Mouse (Mus musculus) mesoderm, embryonic 11.5 days (tissue): ENCODE data around the gene Fam83f.
"Not testable (repeated sequence)": the region's sequence is repeated elsewhere in the genome, so short reads cannot be mapped to it uniquely, and the experiment has no call there.

ENCODE experiments used
- DNase-seq: peaks from one replicate; pipeline ENCODE4 v3.0.0-alpha.2; 2012; ENCODE audit warnings: low read depth, low spot score

The Fam83f gene

DNA sequence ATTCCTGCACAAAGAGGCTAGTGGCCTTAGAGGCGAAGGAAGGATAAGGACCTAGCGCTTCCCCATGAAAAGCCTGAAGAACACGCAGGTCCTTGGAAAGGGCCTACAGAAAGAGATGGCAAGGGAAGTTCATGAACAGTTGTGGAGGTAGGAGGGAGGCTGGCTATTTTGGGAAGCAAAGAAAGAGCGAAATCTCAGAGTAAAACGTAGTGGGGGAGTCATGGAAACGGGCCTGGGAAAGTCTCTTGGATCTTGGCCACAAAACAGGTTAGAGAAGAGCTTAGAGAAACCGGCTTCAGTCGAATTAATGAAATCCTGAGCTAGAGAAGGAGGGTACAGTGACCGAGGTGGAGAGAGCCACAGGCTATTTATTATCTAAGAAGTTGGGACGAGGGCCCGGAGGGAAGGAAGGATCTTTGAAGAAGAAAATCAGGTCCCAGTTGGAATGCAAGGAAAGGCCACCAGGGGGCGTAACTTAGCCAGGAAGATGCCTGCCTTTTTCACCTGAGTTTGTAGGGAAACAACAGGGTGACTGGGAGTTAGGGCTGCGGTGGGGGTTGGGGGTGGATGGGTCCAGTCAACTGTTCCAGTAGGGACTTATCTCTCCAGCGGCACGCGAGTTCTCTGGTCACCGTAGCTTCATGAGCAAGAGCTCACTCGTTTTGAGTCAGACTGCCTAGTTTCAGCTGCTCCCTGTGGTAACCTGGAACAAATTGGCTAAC, 34.3 kb downstream of the Fam83f start:
- DNase-seq = peak; percentile 85

DNA sequence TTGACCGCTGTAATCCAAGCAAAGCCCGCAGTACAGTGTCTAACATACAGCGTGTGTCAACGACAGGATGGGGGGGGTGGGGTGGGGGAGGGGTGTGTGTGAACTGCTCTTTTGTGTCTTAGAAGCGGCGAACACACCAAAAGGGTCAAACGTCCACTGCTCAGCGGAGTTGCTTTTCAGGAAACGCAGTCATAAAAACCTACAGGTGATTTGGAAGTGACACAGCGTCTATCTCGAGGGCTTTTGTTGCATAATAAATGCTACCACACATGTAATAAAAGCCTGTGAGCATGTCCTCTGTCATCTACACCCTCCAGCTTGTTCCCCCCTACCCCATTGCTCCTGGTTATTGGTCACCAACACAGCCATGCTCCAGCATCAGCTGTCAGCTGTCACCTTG, 34.9 kb downstream of the Fam83f start:
- DNase-seq = no peak

- DNase-seq = no peak
These were observed 35.4 kb downstream of the Fam83f start for GRCm38 (mm10) chr15:80707088-80707487.

GRCm38 (mm10) chr15:80709593-80709992, 37.9 kb downstream of the Fam83f start:
- no peak for DNase-seq

GRCm38 (mm10) chr15:80710257-80710607, 38.6 kb downstream of the Fam83f start:
- no peak for DNase-seq

DNA sequence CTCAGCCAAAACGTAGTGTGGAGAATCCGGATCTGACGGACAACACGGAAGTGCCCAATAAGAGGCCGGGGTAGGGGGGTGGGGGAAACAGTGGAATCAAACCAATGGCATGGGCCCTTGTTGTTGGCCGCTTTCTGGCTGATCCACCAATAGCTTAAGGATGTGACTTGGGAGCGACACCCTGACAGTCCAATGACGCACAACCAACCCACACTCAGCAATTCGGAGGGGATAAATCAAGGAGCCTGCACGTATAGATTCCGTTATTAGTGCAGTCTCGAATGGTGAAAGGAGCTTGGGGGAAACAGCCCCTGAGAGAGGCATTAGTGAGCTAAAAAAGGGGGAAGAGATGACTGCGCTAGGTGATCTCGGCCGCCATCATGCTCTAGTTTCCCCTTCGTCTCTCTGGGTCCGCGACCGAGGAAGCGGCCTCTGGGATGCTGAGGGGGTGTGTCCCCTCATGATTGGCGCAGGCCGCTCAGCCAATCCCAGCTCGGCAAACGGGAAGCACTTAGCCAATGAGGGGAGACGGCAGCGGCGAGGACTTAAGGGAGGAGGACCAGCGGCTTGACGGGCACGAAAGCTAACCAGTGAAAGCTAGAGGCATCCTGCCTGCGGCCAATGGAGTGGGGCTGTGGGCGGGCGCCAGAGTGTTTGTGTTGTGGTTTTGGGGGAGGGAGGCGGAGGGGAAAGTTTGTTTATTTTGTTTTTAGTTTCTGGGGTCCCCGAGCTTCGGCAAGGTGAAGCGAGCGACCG, 39.1 kb downstream of the Fam83f start, which contains the start of gene Tnrc6b:
Gene Tnrc6b, plus strand, starts transcription at position 706 of the 756 bp plus-strand sequence.
- DNase-seq = peak; percentile 99

GRCm38 (mm10) chr15:80711401-80712151, 39.9 kb downstream of the Fam83f start:
- DNase-seq = peak; percentile 78

DNA sequence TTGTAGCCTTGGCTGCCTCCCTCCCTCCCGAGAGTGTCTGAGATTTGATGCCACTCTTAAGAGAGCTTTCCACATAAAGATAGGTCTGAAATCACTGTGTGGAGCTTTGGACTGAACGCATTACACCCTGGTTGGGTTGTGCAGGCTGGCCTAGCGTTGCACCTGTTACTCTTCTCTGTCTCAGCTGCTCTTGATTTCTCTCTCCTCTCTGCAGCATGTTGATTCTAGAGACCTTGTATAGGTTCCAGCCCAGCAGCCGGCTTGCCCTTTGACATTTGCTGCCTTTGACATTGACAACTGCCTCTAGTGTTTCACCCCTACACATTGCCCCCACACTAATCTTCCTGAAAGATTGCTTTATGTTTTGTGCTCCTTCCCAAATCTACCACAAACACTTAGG, 42.7 kb downstream of the Fam83f start:
- no peak for DNase-seq

- no peak for DNase-seq
These were observed 45.0 kb downstream of the Fam83f start for GRCm38 (mm10) chr15:80716631-80717135.

- DNase-seq = no peak
These were observed 45.8 kb downstream of the Fam83f start for GRCm38 (mm10) chr15:80717431-80717830.

DNA sequence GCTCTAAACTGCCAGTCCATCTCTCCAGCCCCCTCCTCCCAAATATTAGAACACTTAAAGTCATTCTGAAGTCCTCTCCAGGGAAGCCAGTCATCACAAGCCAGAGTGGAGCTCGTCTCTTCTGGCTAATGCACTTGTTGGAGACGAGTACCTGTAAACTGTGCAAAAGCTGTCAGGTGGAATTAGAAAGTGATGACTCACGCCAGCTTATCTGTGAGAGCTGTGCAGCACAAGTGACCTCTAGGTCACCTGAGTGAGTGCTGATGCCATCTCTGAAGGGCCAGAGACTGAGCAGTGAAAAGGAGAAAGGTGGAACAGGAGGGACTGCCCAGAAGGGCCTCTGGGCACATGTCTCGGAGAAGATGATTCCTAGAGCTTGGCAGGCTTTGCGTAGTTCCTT, 48.6 kb downstream of the Fam83f start:
- no peak for DNase-seq

DNA sequence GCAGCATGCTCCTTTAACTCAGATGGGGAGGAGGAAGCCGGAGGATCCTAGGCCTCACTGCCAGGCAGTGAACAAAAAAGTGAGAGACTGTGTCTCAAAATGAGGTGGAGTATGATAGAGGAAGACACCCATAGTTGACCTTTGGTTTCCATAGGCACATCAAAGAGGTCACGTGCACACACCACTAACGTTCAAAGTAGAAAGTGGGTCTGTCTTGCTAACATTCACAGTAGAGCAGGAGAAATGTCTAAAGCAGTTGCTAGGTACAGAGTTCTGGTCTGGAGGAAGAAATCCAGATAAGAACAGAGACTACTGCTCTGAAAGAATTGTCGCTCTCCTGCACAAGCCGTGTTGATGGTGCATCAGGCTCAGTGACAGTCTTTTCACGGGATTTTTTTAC, 50.2 kb downstream of the Fam83f start:
- no peak for DNase-seq

DNA sequence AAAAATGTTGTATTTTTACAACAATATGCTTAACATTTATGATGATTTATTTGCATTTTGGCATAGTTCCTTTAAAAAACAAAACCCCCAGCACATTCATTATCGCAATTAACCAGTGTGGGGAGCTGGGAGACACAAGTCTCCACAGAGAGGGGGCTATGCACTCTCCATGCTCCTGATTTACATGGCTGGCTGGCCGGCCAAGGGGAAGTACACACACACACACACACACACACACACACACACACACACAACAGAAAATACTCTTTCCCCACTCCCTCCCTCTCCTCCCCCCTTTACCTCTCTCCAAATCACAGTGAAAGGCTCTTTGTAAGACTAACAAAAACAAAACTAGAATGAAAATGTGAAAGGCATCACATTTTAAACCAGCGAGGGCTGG, 50.7 kb downstream of the Fam83f start:
- DNase-seq = no peak

DNA sequence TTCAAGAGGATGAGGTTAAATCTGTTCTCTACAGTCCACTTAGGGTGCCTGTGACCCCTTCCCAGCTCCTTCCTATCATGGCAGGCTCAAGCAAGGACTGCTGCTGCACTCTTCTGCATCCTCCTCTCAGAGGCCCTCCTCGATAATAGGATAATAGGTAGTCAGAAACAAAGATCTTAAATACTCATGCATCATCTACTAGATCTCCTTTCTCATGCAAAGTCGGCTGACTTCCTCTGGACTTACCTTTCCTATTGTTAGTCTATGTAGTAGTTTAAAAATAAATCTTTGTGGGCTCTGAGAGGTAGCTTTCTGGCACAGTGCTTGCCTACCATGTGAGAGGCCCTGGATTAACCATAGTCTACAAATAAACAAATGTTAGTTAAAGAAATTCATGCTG, 57.8 kb downstream of the Fam83f start:
- DNase-seq = no peak

DNA sequence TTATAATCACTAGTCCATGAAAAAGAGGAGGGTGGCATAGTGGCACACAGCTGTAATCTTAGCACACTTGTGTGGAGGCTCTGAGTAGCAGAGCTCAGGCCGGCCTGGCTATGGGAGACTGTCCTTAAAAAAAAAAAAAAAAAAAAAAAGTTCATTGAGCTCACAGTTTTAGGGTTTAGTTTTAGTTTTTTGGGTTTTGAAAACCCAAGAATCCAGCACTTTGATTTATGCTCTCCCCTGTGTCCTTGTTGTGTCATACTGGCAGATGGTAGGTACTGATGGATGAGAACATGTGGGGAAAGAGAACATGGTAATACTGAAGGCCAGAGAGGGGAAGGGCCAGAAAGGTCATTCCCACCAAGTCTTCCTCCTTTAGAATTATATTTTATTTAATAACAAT, 59.4 kb downstream of the Fam83f start:
- no peak for DNase-seq

DNA sequence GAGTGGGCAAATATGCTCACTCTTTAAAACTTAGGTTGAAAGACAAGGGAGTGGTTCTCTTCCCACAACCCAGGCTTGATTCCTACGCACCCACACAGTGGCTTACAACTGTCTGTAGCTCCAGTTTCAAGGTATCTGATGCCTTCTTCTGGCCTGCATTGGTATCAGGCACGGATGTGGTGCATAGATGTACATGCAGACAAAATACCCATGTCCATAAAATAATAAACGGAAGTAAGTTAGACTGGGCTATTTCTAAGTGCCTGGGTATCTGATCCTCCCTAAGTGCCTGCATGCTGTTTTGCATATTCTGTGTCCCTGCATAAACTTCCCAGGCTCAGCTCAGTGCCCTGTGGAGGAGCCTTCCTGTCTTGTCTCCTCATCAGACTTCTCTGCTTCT, 59.9 kb downstream of the Fam83f start:
- no peak for DNase-seq

DNA sequence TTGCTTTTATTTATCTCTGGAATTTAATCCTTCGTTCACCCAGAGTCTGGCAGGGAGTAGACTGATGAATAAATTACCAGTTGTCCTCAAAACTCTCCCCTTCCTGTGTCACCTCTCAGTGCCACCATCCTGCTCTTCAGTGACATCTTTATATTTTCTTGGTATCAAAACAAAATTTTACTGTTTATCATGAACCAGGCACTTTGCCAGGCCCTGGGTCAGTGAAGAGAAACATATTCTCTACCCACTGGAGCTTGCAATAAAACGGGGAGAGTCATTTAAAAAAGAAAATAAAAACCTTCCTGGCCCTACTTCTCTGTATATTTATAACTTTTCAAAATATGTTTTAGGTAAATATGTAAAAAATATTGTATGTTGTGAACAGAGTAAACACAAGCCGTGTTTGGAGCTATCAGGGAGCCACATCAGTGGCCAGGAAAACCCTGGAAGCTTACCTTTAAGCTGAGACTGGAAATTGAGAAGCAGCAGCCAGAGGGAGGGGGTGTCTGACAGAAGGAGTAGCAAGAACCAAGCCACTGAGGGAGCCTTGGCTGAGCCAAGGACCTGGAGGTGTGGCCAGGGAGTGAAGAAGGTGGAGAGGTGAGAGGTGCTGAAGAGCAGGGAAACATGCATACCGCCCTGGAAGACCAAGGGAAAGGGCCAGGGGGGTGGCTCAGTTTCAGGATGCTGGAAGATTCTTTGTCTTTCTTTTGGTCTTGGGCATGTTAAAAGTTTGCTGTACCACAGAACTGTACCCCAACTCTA, 60.8 kb downstream of the Fam83f start:
- DNase-seq = no peak

GRCm38 (mm10) chr15:80735300-80735699, 63.7 kb downstream of the Fam83f start:
- DNase-seq = no peak

- not testable (repeated sequence) for DNase-seq
These were observed 64.1 kb downstream of the Fam83f start for GRCm38 (mm10) chr15:80735708-80736107.

DNA sequence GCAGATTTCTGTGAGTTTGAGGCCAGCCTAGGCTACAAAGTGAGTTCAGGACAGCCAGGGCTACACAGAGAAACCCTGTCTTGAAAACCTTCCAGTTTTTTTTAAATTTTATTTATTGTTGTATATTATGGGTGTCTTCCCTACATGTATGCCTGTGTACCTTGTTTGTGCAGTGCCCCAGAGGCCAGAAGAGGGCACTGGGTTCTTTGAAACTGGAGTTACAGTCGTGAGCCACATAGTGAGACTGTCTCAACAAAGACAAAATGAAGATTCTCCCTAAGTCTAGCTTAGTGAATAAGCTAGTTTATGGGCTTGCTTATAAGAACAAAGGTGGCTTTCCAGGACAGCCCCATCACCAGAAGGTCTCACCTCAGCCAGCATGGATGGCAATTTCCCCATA, 64.9 kb downstream of the Fam83f start:
- DNase-seq = no peak

- DNase-seq = no peak
These were observed 66.6 kb downstream of the Fam83f start for GRCm38 (mm10) chr15:80738244-80738643.

DNA sequence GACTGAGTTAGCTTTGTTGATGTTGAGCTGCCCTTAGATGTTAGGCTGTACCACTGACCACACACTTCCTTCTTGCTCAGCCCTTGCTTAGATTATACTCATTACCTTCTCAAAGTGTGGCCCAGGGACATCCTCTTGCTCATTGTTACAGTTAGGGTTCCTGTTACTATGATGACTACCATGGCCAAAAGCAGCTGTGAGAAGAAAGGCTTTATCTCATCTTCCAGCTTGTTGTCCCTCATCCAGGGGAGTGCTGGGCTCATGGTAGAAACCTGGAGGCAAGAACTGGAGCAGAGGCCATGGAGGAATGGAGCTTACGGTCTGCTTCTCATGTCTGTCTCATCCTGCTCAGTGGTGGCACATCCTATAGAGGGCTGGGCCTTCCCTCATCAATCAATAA, 68.3 kb downstream of the Fam83f start:
- no peak for DNase-seq
